Mouse (Mus musculus) CD4-positive, CD25-positive, alpha-beta regulatory T cell, adult 2 months (primary cell): Measurements from ENCODE around the gene Rsbn1.

Experiments
- DNase-seq: peaks from one replicate; pipeline ENCODE4 v3.0.0-alpha.2; 2012; ENCODE audit warnings: low read depth, low spot score

Rsbn1 gene

DNA sequence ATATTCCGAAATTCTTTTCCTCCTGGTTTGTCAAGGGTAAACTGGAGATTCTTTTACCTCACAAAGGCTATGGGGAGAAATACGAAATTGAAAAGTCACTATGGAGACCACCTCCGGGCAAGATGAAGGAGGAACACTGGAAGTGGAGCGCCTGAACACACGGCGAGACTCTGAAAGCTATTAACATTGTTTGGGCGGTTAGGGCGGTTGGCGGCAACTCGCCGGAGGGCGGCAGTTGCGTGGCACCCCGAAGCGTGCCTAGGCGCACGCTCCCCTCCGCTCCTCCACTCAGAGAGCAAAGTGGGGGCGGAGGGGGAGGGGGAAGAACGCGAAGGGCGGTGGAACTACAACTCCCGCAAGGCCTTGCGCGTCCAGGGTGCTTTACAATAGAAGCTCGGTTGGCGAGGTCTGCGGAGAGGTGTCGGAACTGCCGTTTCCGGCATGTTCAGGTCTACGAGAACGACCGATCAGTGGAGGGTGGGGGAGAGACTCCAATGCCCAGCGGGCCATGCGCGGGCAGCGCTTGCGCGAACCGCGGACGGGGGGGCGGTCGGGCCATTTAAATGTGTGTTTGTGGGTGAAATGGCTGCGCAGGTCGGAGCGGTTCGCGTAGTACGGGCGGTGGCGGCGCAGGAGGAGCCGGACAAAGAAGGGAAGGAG is at the start of gene Rsbn1:
Gene Rsbn1 (plus strand): TSS at position 111 of the 660 bp plus-strand sequence.
- DNase-seq: peak; percentile 98

GRCm38 (mm10) chr3:103864200-103864599 is 49.7 kb upstream of the Rsbn1 start:
- DNase-seq: no peak

- peak; percentile 63 for DNase-seq
Observed at GRCm38 (mm10) chr3:103867424-103867971, 46.4 kb upstream of the Rsbn1 start.

GRCm38 (mm10) chr3:103868008-103868407 is 45.9 kb upstream of the Rsbn1 start:
- peak; percentile 78 for DNase-seq

DNA sequence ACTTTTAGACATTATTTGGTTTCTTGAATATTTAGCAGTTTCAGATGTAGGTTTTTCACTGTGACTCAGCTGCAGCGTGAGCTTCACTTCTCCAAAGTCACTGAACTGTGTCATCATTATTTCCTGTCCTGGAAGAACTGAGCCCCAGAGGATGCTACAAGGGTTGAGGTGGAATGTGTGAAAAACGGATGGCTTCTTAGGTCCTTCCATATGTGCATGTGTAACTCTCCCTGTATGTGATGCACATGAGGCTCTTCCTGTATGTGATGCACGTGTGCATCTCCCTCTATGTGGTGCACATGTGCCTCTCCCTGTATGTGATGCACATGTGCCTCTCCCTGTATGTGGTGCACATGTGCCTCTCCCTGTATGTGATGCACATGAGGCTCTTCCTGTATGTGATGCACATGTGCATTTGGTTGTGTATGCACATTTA is 41.2 kb upstream of the Rsbn1 start:
- peak; percentile 36 for DNase-seq

DNA sequence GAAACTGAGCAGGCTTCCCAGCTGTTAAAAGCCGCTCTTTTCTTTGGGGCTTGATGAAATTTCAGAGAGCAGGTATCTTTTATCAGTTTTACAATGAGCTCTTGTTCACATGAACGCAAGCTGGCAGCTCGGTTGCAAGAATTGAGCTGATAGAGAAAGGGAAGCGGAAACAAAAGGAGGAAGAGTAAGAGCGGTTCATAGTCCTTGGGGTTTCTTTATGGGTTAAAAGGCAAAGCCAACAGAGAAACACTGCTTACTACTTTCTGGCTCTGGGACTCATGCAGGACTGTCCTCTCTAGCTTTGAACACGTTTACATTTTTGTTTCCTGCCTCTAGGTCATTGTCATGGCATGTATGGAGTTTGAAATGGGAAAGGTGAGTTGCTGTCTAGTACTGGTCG is 39.6 kb upstream of the Rsbn1 start:
- DNase-seq: no peak

DNA sequence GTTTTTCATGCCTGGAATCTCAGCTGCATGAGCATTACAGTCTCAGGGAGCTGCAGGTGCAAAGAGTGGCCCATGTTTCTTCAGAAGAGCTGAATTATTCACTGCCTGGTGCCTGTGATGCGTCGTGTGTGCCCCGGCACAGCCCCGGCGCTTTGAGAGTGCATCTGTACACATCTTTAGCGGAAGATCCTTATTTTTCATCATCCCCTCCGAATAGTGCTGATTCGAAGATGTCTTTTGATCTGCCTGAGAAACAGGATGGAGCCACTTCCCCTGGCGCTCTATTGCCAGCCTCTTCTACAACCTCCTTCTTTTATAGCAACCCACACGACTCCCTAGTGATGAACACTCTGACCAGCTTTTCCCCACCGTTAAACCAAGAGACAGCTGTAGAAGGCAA is 28.0 kb upstream of the Rsbn1 start:
- peak; percentile 53 for DNase-seq

DNA sequence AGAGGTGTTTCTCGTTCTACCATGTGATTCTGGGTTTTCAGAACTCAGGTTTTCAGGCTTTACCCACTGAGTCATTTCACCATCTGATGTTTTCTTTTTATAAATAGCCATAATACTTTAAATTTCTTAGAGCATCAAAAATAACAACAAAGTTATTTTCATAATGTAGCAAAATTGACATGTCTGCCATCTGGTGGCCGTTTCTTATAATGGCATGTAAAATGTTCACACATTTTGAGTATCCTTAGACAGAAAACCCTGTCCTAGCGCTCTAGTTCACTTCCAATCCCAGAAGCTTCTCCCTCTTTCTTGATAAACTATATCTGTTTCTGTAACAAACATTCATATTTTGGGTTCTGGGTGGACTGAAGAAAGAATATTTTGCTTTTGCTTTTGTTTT is 26.3 kb upstream of the Rsbn1 start:
- peak; percentile 87 for DNase-seq

- no peak for DNase-seq
Observed at GRCm38 (mm10) chr3:103893374-103893773, 20.5 kb upstream of the Rsbn1 start.

GRCm38 (mm10) chr3:103904705-103905104 is 9.2 kb upstream of the Rsbn1 start:
- DNase-seq: peak; percentile 74

DNA sequence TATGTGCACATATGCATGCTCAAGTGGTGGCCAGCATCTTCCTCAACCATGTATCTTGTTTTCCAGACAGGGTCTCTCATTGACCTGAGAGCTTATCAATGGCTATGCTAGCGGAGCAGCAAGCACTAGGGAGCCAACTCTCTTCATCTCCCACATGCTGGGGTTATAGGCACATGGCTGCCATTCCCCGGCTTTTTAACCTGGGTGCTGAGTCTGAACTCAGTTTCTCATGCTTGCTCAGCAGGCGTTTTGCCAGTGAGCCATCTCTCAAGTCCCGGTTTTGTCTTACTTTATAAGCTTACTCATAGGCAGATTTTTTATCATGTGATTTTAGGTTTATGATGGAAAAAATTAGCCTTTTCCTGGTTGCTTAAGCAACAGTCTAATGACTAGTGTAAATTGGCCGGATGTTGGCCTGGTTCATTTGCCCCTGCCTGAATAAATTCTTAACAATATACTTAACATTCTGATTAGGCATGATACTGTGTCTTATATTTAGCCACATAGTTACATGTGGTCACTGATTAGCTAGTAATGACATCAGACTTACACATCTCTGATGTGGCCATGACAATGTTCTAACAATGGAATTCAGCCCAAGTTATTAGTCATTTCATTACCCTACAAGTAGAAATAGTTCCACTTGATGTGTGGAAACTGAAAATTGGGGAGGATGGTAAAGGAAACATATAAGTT is 6.4 kb upstream of the Rsbn1 start:
- DNase-seq: peak; percentile 60

DNA sequence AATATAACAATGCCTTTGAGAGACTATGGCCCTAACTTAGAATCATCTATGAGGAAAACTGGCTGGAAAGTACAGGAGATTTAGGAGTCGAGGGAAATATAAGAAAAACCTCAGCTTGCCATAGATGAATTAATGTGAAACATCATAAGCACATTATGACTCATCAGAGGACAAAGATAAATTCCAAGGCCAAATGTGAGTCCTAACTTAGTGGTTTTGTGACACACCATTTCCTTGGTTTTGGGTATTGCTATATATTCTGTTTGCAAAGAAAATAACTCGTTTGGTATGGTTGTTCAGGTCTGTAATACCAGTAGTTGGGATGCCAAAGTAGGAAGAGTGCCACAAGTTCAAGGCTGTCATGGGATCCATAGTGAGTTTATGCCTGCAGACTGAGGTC is 5.1 kb upstream of the Rsbn1 start:
- DNase-seq: no peak

- peak; percentile 35 for DNase-seq
Observed at GRCm38 (mm10) chr3:103913451-103913961, 414 bp upstream of the Rsbn1 start.

DNA sequence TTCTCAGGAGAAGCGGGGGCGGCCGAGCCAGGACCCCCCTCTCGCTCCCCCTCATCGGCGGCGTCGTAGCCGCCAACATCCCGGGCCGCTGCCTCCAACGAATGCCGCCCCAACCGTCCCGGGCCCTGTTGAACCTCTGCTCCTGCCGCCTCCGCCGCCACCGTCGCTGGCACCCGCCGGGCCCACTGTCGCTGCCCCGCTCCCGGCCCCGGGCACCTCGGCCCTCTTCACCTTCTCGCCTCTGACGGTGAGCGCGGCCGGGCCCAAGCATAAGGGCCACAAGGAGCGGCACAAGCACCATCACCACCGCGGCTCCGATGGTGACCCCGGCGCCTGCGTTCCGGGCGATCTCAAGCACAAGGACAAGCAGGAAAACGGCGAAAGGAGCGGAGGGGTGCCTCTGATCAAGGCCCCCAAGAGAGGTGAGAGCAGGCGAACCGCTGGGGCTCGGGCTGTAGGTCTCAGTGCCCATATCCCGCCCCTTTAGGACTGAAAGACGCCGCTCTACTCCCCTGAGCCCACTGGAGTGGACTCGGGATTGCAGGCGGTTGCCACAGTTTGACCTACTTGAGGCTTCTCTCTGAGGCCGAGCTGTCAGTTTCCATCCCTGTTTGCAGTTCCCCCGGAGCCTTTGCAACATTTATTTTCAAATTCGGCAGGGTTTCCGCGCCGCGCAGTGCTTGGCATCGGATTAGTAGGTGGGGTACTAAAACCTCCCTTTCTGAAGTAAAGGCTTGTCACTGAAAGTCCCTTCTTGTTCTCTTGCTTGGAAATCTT is 1.0 kb downstream of the Rsbn1 start:
- DNase-seq: no peak

DNA sequence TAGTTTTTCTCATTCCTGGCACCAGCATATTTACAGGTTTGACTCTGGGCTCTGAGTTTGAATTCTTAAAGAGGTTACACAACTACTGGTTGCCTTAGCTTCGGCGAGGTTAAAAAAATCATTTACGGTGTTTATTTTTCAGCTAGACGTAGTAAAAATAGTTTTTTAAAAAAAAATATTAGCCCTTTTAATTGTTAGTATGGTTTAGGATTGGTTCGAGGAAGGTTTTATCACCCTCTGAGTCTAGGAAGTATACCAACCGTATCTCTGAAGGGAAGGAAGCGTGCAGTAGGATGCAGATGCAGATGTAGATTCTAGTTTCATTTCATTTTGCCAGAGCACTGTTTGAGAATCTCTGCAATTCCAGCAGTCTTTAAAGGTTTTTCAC is 1.6 kb downstream of the Rsbn1 start:
- peak; percentile 31 for DNase-seq

DNA sequence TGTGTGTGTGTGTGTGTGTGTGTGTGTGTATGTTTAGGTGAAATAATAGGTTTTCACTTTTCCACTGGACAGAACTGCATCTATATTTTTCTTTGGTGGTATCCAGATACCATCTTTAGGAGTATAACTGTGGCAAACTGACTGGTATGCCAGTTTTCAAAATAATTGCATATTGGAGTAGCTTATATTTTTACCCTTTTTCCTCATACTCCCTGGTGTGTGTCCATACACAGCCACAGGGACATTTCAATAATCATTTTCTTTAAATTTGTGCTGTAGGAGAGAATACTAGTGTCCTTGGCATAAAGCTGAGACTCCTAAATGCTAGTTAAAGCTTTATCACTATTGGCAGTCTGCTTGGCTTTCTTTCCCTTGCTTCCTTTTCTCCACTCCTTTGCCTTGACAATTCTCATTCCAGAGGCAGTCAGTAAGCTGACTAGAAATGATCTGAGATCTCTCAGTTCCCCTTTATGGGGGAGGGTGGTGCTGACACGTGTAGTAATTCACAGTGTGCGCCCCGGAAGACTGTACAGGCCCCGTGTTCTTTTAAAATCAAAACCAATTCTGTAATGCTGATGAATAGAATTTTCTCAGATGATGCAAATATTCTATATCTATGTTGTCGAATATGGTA is 2.4 kb downstream of the Rsbn1 start:
- DNase-seq: peak; percentile 32

DNA sequence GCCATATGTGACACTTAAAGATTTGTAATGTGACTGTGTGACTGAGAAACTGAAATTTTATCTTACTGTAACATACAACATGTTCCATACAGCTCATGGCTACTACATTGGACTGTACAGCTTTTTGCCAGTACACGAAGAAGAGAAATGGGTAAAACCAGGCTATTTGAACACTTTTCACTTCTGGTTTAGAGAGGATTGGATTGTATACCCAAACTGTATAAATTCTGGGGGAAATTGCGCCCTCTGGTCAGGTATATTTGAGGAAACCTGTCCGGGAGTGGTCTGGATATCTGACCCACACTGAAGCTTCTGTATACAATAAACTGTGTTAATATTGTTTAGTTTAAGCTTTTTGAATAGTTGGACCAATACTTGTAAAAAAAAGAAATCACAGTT is 2.9 kb downstream of the Rsbn1 start:
- no peak for DNase-seq

DNA sequence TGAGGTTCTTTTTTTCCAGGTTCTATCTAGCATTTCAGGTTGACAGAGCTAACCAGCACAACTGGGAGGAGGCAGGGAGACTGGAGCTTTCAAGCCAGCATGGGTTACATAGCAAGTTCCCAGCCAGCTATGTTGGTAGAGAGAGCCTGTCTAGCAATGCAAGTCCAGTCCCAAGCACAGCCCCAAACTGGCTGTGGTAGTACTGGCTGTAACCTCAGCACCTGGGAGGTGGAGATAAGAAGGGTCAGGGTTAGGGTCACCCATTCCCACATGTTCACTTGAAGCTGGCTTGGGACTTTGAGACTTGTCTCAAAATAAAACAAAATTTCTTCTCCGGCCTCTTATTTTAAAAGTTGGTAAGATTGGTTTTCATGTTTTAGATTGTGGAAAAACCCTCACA is 6.2 kb downstream of the Rsbn1 start:
- DNase-seq: no peak

DNA sequence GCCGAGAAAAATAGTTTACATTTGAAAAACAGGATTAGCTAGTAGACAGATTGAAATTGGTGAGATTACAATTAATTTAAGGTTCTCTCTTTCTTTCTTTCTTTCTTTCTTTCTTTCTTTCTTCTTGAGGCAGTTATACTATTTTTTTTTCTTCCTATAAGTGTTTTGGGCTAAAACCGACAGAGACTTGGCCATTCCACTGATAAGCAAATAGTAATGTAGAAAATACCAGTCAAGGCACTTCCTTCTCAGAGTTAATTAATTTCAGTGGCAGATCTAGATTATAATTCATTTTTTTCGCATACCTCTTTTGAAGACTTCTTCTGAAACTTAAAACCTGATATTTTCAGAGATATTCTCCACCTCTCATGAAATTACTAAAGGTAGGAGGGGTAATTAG is 11.4 kb downstream of the Rsbn1 start:
- no peak for DNase-seq

DNA sequence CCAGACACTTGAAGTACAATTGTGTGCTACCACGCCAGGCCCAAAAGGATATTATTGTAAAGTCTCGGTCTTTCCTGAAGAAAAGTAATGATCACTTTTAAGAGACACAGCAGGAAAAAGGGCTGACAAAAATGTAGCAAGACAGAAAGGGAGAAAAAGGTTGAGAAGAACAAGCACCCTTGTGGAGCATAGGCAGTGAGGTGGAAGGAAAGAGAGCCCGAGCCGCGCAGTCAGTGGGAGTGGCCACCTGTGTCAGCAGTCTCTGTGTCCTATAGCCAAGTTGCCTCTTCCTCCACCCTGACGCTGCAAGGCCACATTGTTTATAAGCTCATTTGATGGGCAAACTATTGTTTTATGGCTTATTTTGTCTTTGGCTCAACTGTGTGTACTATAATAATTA is 13.6 kb downstream of the Rsbn1 start:
- peak; percentile 66 for DNase-seq

GRCm38 (mm10) chr3:103944794-103945562 is 31.1 kb downstream of the Rsbn1 start:
- DNase-seq: no peak
